10 mouse cellular contexts compared by ENCODE assay signal in the genomic region with DNA sequence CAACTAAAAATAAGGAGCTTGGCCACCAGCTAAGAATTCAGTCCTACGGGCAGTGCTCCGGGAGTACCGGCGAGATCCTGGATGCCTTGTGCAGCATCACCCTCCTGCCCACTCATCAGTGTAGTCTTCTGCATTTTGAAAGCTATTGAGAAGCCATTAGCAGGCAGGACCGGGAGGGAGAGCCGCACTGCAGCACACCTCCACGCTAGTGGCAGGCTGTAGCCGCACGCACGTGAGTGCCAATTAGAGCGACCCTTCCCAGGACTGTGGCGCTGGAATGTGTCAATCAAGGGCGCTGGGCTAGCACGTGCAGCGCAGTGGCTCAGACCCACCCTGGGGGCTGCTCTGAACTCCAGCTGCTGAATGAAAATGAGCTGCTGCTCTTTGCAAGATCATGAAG.
DNase-seq lines count a peak whose midpoint lies in the region; ATAC-seq and TF ChIP-seq lines count a peak whose summit lies in the region.
"Had no signal": no experiment of that assay in that cellular context is flagged by ENCODE, and none has a peak within 500 bp of the region (broad histone marks: within the 10 kb centered on the region; RNA-seq: fewer than 3 reads in every experiment).

No protein-coding gene starts in this region.

- 0 out of 2 replicates have a peak overlapping the region, but pooled peaks have one; percentile 5 for H3K4me3 ChIP-seq in kidney, embryonic 16.5 days (ENCODE audit: low read length)
- peak overlapping the region; percentile 12; the same call in 1 of the 2 replicates for H3K4me3 ChIP-seq in forebrain, embryonic 11.5 days (ENCODE audit: low read depth, low read length)
- H3K4me3 ChIP-seq in hindbrain, embryonic 15.5 days: peak overlapping the region; percentile 35
- H3K4me3 ChIP-seq in neural tube, embryonic 14.5 days (ENCODE audit: low read depth, low read length): peak overlapping the region; percentile 17; the same call in 1 of the 2 replicates
- H3K4me3 ChIP-seq in lung, adult 2 months (replicated peaks; ENCODE audit: extremely low read depth, low read depth, low read length): no peak overlapping the region
- H3K4me3 ChIP-seq: erythroblast, embryonic 14.5 days; liver, embryonic 13.5 days had no signal

- no peak for TF ChIP-seq POLR2A in lung, adult 2 months (IDR thresholded peaks at IDR 0.05; ENCODE audit: borderline replicate concordance, extremely low read depth, low read depth, low read length)

- no peak overlapping the region for H3K27ac ChIP-seq in kidney, embryonic 16.5 days (ENCODE audit: low read length)
- no peak overlapping the region for H3K27ac ChIP-seq in forebrain, embryonic 11.5 days (ENCODE audit: low read depth, low read length)
- 0 out of 2 replicates have a peak overlapping the region, but pooled peaks have one; percentile 1 for H3K27ac ChIP-seq in hindbrain, embryonic 15.5 days (replicated peaks)
- H3K27ac ChIP-seq in neural tube, embryonic 14.5 days (ENCODE audit: low read depth, low read length): no peak overlapping the region
- H3K27ac ChIP-seq: liver, embryonic 13.5 days had no signal

- no peak overlapping the region for H3K9ac ChIP-seq in kidney, embryonic 16.5 days (replicated peaks; ENCODE audit: low read length)
- H3K9ac ChIP-seq in forebrain, embryonic 11.5 days (ENCODE audit: low read length): no peak overlapping the region; the same call in 1 of the 2 replicates
- H3K9ac ChIP-seq in hindbrain, embryonic 15.5 days: peak overlapping the region; percentile 21; the same call in 1 of the 2 replicates
- no peak overlapping the region; the same call in 1 of the 2 replicates for H3K9ac ChIP-seq in neural tube, embryonic 14.5 days (replicated peaks; ENCODE audit: low read depth, low read length)
- H3K9ac ChIP-seq: liver, embryonic 13.5 days had no signal

- no peak overlapping the region for H3K4me2 ChIP-seq in kidney, embryonic 16.5 days (replicated peaks; ENCODE audit: low read depth, low read length)
- H3K4me2 ChIP-seq in forebrain, embryonic 11.5 days (ENCODE audit: low read depth, low read length, severe bottlenecking): peak overlapping the region; percentile 51
- H3K4me2 ChIP-seq in hindbrain, embryonic 15.5 days: peak overlapping the region; percentile 56
- H3K4me2 ChIP-seq in neural tube, embryonic 14.5 days (ENCODE audit: low read depth, low read length): peak overlapping the region; percentile 43
- H3K4me2 ChIP-seq: liver, embryonic 13.5 days had no signal

- peak; percentile 31; the same call in 1 of the 2 replicates for ATAC-seq in kidney, embryonic 16.5 days (ENCODE audit: low FRiP score, low TSS enrichment)
- ATAC-seq in forebrain, embryonic 11.5 days (replicated peaks; ENCODE audit: low FRiP score): peak; percentile 96
- peak; percentile 82 for ATAC-seq in hindbrain, embryonic 15.5 days (ENCODE audit: low FRiP score, low read depth)
- ATAC-seq in neural tube, embryonic 14.5 days (ENCODE audit: low read depth): peak; percentile 71; the same call in 1 of the 2 replicates

- no peaks in the 10 kb centered on the region for H3K36me3 ChIP-seq in kidney, embryonic 16.5 days (ENCODE audit: insufficient read depth, low read length)
- H3K36me3 ChIP-seq in forebrain, embryonic 11.5 days (ENCODE audit: control insufficient read depth, insufficient read depth, low read length): no peaks in the 10 kb centered on the region
- no peaks in the 10 kb centered on the region for H3K36me3 ChIP-seq in hindbrain, embryonic 15.5 days
- no peaks in the 10 kb centered on the region for H3K36me3 ChIP-seq in neural tube, embryonic 14.5 days (ENCODE audit: control insufficient read depth, insufficient read depth, low read length)
- H3K36me3 ChIP-seq: liver, embryonic 13.5 days had no signal

- peaks cover 15% of the 10 kb centered on the region for H3K27me3 ChIP-seq in kidney, embryonic 16.5 days (ENCODE audit: insufficient read depth, low read length)
- no peaks in the 10 kb centered on the region for H3K27me3 ChIP-seq in forebrain, embryonic 11.5 days (ENCODE audit: control insufficient read depth, insufficient read depth, low read length)
- H3K27me3 ChIP-seq in hindbrain, embryonic 15.5 days: no peaks in the 10 kb centered on the region
- no peaks in the 10 kb centered on the region for H3K27me3 ChIP-seq in neural tube, embryonic 14.5 days (ENCODE audit: control insufficient read depth, insufficient read depth, low read length)

- 2% methylated on average over 15 of the region's 15 CpGs for WGBS in kidney, embryonic 16.5 days
- 2% methylated on average over 15 of the region's 15 CpGs for WGBS in forebrain, embryonic 11.5 days
- WGBS in hindbrain, embryonic 15.5 days: 1% methylated on average over 15 of the region's 15 CpGs
- WGBS in neural tube, embryonic 14.5 days: 3% methylated on average over 15 of the region's 15 CpGs
- WGBS in lung, adult 2 months: 5% methylated on average over 15 of the region's 15 CpGs

- H3K4me1 ChIP-seq in kidney, embryonic 16.5 days (ENCODE audit: insufficient read depth, low read length): peaks cover 5% of the 10 kb centered on the region; the same call in 1 of the 2 replicates
- H3K4me1 ChIP-seq in forebrain, embryonic 11.5 days (replicated peaks; ENCODE audit: control insufficient read depth, insufficient read depth, low read length): peaks cover 6% of the 10 kb centered on the region; the same call in 1 of the 2 replicates
- H3K4me1 ChIP-seq in hindbrain, embryonic 15.5 days (replicated peaks): peaks cover 9% of the 10 kb centered on the region
- H3K4me1 ChIP-seq in neural tube, embryonic 14.5 days (ENCODE audit: control insufficient read depth, insufficient read depth, low read length): 0 out of 2 replicates have a peak, but pooled peaks cover 3% of the 10 kb centered on the region
- no peaks in the 10 kb centered on the region for H3K4me1 ChIP-seq in lung, adult 2 months (ENCODE audit: control insufficient read depth, insufficient read depth, low read length)
- H3K4me1 ChIP-seq: liver, embryonic 13.5 days had no signal

- no peak for TF ChIP-seq CTCF in lung, adult 2 months (IDR thresholded peaks at IDR 0.05; ENCODE audit: insufficient read depth, low read length)

- H3K9me3 ChIP-seq in kidney, embryonic 16.5 days (ENCODE audit: low read length): no peaks in the 10 kb centered on the region
- no peaks in the 10 kb centered on the region for H3K9me3 ChIP-seq in forebrain, embryonic 11.5 days (ENCODE audit: control insufficient read depth, low read length)
- H3K9me3 ChIP-seq in hindbrain, embryonic 15.5 days: no peaks in the 10 kb centered on the region
- no peaks in the 10 kb centered on the region for H3K9me3 ChIP-seq in neural tube, embryonic 14.5 days (ENCODE audit: control insufficient read depth, low read length)
- H3K9me3 ChIP-seq: liver, embryonic 13.5 days had no signal

- DNase-seq in kidney, postnatal 4 days: no peak
- DNase-seq in forebrain, embryonic 11.5 days (ENCODE audit: low spot score): peak; percentile 84
- DNase-seq in lung, adult 2 months: no peak
- no peak for DNase-seq in adrenal gland, postnatal 10 days
- no peak for DNase-seq in ovary, adult 18-20 months (ENCODE audit: low spot score)
- DNase-seq: liver, embryonic 13.5 days had no signal

Comparison
In these comparisons a context has a peak if more than half of its experiments do, and no peak if none do; other contexts are left out.
1. ATAC-seq: peak in every context shown above with its lines; median percentile 96 in forebrain, embryonic 11.5 days; 82 in hindbrain, embryonic 15.5 days; 71 in neural tube, embryonic 14.5 days; 31 in kidney, embryonic 16.5 days.